Mouse (Mus musculus): ENCODE data around the gene Cacnb1. TPM values are rescaled to one million over a fixed set of nuclear protein-coding genes. Genes with fewer than 3 reads are reported as not detected.
A peak's percentile ranks its signal among the peaks of the same experiment; 100 is the strongest.

Cacnb1 gene
- total RNA-seq, 2 experiments from 2014 or later: 11.7 to 29.3 TPM

DNA sequence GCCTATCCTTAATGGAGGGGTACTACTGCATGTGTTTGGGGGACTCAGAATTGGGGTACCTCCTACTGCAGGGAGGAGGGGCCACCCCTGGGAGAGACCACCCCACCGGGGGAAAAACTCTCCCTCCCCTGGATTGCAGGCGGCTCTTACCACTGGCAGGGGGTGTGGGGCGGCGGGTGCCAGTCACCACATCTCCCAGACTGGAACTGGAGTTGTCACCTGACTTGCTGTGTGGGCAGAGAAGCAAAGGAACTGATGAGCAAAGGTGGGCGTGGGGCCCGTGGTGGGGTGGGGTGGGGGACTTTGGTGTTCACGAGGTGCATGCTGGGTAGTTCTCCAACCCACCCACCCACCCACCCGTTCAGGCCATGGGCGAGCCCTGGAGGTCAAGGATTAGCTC, 11.1 kb downstream of the Cacnb1 start:
- DNase-seq: no peak

DNA sequence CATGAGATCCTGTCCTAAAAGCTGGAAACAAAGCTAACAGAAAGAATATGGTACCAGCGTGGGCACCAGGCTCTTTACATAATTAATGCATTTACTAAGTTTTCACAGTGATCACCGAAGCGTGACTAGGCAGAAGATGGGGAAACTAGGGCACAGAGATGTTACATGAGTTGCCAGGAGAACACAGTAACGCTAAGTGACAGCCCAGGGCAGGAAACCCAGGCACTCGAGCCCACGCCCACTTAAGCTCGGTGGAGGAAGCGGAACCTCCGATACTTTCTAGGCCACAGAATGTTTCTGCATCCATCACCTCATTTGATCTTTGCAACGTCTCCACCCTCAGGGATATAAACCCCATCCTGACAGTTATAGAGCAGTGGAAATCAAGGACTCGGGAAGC, 14.7 kb downstream of the Cacnb1 start:
- DNase-seq: no peak

DNA sequence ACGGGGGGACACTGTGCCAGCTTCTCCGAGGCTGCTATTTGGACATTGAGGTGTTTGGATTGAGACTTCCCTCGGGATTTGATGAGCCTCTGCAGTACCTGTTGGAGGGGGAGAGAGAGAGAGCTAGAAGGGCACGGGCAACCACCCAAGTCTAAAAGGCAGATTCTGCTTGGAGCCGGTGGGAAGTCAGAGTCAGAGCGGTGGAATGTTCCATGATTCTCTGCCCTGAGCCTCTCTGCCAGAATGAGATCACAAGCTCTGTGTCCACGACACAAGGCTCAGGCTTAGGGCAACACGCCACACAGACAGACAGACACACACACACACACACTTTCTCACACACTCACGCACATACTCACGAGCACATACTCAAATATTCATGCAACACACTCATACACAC, 17.1 kb downstream of the Cacnb1 start:
- peak; percentile 57 for DNase-seq

DNA sequence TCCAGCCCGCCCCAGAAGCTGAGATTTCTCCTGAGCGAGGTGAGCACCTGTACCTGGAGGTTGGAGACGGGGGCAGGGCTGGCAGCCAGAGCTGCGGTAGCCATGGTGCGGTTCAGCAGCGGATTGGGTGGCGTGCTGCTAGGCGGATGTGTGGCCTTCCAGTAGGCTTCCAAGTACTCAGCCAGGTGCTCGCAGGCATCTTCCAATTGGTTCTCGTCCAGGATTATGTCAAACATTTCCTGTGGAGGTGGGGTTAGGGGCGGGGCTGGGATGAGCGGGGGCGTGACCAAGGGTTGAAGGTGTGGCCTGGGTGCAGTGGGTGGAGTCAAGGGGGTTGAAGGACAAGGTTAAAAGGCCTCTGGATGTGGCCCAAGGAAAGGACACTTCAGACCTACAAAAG, 17.8 kb downstream of the Cacnb1 start:
- no peak for DNase-seq

DNA sequence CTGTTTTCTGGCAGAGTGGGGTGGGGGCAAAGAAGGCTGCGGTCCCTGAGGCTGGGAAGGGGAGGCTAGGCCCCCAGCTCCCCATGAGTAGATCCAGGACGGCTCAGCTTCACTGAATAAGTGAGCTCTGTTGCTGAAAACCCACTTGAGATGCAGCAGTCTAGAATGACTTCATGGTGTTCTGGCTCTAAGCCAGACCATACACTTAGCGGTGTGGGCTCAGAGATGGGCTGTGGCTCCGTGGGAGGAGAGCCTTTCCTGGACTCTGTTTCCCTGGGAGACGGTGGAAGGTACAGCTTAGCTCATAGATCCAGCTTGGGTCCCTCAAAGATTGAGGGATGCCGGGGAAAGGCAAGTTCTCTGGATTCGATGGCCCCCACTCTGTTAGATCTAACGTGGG, 18.7 kb downstream of the Cacnb1 start:
- DNase-seq: no peak

DNA sequence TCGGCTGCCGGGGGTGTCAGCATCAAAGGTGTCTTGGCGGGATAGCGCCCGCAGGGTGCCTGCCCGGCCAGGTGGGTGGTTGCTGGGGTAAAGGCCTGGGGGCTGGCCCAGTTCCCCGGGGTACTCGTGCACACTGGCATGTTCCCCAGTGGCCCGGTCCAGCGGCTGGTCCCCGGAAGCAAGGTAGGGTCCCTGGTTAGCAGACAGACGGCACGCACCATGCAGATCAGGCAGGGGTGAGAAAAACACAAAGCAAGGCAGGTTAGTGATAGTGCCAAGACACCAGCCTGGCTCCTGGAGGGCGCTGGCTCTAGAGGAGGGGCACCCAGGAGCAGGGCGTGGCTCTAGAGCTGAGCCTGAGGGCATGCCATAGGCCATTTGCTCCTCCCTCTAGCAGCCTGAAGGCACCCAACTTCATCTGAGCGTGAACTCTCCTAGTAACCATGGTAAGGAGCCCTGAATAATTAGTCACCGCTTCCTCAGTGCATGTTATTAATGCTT, 19.6 kb downstream of the Cacnb1 start:
- no peak for DNase-seq

DNA sequence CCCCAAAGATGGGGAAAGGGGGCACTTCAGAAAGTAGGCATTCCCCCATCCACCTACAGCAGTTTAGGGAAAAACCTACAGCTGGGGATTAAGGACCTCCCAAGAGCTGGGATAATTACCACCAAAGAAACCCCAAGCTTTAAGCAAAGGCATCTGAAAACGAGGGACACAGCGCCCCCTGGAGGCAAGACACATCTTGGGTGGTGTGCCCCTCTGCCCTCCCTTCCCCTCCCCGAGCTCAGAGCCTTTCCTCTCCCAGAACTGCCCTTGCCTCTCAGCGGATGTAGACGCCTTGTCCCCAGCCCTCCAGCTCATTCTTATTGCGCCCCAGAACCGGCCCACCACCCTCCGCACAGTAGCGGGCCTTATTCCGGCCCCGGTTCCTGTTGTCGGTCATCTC, 20.2 kb downstream of the Cacnb1 start:
- peak; percentile 86 for DNase-seq

DNA sequence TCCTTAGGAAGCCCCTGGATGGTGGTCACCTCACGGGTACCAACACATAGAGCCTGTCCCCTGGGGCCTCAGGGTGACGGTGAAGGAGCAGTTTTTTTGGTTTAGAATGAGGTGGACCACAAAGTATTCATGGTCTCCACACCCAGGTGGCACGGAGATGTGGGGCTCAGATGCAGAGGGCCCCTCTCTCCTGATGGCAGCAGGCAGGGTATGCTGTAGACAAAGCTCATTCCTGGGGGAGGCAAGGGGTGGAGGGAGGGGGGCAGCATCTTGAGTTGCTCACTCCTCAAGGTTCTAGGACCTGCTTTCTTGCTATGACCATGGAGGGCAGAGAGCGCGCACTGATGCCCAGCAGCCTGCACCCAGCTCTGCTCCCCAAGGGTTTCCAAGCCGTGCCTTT, 20.8 kb downstream of the Cacnb1 start:
- no peak for DNase-seq

DNA sequence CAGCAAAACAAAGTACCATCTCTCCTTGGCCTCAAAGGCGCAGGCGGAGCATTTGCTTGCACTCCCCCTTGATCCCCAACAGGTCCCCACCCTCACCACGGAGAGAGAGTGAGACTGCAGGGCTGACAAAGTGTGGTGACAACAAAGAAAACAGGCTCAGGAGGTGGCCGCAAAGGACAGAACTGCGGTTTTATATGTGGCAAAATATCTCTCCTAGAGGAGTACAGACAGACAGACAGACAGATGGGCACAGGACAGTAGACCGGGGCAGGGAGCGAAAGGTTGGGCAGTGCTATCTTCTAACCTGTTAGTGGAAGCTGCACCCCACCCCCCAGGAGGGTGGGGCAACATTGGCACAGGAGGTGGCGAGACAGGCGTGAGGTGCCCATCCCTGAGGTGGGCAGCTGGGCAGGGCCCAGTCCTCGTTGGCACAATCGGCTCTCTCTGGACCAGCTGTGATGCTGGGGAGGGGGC, 21.4 kb downstream of the Cacnb1 start:
- no peak for DNase-seq

DNA sequence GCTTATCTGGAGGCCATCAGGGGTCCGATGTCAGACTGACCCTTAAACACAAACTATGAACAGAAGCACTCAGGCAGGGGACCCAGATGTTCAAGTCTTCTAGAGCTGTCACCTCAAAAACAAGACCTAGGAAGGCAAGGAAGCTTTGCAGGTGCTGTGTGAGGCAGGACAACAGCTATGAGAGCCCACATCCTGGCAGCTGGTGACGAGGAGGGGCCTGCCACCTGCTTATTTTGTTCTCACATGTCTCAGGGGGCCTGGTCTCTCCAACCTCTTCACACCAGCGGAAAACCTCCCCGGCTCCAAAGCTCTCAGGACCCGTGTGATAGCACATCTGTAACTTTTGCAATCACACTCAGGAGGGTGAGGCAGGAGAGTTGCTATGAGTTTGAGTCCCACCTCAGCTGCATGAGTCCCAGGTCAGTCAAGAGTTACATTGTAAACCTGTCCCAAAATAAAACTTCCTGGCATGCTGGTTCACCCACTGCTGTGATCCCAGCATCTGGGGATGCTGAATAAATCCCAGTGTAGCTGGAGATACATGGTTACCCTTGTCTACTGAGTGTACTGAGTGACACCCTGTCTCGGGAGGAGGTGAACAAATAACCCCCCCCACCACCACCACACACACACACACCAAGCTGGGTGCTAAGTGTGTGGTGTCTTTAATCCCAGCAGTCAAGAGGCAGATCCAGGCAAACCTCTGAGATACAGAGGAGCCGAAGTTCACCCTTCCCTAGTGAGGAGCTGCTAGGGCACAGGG, 22.3 kb downstream of the Cacnb1 start:
- DNase-seq: no peak

DNA sequence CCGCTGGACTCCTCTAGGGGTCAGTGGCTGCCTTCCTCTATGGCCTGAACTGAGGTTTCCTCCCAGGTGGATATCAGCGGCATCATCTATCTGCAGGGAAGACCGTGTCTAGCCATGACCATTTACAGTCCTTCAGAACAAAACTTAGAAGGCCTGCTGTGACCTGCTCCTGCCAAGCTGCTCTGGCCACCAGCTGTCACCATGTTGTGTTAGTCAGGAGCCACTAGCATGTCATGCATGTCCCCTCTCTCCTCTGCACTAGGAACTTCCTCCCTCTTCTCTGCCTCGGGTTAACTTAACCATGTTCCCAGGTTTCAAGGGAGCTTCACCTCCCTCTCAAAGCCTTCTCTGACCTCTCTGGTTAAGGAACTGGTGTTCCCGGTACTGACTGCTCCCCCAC, 23.1 kb downstream of the Cacnb1 start:
- no peak for DNase-seq

DNA sequence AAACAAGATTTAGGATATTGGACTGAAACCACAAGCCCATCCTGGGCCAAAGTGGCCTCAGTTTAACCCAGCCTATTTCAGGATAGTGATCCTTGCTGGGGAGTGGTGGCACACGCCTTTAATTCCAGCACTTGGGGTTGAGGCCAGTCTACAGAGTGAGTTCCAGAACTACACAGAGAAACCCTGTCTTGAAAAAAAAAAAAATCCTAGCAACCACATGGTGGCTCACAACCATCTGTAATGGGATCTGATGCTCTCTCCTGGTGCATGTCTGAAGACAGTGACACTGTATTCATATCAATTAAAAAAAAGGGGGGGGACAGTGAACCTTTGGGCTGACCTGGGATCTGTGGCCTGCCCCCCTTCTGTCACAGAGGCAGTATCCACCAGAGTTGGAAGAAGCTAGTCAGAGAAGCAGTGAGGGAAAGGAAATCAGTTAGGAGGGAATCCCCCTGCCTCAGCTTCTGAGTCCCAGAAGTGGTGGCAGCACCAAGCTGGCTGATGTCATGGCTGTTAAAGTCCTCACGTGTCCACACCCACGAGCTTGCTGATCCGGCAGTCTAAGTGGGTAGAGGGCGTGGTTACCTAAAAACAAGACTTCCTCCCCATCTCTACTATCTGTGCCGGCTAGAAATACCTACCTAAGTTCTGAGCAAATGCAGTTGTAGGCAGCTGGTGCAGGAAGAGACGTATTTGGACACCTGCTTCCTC, 23.8 kb downstream of the Cacnb1 start:
- DNase-seq: no peak

DNA sequence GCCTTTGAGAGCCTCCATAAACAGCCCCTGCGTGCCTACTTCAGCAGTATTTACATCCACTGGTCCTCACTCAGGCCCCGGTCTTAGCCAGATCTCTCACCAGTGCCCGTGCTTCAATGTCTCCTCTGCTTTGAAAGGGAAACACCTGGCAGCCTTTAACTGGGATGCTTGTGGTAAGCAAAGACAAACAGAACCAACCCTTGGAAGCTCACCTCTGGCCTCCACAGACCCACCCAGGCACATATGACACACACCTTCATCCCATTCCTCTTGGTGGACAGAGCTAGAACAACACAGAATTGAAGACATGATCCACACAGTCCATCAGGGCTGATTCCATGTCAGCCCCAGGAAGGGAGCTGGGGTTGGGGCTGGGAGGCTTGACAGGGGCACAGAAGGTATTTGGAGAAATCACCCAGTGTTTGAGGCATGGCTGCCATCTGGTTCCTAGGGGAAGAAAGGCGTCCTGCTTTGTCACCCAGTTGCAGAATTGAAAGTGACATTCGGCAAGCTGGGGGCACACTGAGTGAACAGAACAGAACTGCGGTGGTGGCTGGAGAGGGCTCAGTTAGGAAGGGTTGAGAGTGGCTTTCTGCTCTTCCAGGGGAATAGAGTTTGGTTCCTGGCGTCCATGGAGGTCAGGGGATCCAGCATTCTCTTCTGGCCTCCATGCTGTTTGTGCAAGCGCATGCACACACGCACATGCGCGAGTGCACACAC, 24.6 kb downstream of the Cacnb1 start:
- DNase-seq: no peak

DNA sequence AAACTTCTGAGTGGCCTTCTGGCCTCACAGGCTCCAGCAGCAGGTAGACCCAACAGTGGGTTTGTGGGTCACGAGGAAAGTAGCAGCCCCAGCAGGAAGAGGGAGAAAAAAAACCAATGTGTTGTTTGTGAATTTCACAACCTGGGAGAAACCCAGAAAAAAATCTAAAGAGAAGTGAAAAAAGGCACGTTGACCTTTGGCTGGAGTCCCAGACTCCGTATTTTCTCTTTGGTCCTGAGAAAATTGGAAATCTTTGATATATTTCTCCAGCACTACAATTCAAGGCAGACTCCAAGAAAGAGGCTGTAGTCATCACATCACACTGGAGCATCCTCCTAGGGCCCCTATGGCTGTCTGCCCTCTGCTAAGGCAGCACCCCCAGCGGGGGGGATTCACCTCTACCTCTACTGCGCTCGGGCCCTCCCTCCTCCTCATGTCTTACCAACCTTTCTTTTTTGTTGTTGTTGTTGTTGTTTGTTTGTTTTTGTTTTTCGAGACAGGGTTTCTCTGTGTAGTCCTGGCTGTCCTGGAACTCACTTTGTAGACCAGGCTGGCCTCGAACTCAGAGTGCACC, 25.4 kb downstream of the Cacnb1 start:
- DNase-seq: no peak

DNA sequence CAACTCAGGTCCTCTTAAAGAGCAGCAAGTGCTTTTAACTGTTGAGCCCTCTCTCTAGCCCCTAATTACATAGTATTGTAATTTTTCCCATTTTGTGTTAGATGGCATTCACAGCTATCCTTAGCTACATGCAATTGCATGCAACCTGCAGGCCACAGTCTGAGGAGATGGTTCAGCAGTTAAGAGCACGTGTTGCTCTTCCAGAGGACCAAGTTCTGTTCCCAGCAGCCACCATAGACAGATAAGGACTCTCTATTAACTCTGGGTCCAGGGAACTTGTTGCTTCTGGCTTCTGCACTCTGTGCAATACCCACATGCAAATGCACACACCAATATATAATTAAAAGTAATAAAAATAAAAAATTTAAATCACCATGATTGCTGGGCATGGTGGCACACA, 26.1 kb downstream of the Cacnb1 start:
- DNase-seq: no peak

DNA sequence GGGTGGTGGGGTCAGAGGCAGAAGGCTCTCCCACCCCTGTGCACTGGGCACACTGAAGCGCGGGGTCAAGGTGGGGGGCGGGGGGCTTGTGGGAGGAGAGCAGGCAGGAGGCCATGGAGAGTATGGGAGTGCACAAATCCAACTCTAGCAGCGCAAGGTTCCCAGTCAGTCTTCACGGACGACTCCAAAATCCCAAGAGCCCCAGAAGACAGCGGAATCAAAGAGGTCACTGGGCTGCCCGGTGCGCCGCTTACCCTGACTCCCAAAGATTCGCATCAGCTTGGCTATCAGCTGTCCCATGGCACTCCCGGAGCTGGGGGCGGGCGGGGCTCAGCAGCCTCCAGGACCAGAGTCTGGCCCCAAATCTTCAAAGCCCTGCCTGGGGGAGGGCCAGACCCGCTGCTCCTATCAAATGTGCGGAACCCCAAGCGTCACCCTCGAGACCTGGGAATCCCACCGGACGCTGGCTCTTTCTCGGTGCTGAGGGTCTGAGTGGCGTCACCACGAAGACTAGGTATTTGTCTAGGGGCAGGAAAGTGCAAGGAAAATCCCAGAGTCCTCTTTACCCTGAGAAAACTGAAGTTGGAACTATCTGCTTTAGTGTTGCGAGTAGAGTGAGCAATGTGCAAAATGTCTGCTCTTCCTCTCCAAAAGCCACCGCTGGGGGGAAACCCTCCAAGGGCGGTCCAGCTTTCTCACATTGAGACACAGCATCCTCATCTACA, 27.1 kb downstream of the Cacnb1 start, which contains the start of gene Arl5c:
TSS of gene Arl5c (minus strand) at position 618 of the 725 bp plus-strand sequence.
- DNase-seq: peak; percentile 56

DNA sequence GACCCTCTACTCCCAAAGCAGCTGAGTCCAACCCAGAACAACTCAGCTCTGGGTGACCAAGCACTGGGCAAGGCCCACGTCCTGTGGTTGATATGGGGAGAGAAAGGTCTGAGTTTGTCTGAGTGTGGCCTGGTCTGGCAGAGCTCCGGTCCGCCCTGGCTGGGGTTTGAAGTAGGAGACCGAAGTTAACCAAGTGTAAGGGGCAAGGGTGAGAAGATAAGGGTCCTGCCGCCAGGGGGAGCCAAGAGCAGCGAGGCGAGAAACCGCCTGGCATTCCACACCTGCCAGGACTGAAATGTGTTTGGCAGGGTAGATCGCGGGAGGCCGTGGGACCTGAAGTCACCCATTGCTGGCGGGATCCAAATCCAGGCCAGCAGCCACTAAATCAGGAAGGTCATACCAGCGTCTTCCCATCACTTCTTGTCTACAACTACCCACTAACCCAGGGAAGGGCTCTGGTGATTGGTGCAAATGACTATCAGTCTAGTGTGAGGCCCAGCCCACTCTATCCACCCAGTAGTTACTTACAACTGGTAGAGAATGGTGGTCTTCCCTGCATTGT, 28.2 kb downstream of the Cacnb1 start:
- peak; percentile 89 for DNase-seq

DNA sequence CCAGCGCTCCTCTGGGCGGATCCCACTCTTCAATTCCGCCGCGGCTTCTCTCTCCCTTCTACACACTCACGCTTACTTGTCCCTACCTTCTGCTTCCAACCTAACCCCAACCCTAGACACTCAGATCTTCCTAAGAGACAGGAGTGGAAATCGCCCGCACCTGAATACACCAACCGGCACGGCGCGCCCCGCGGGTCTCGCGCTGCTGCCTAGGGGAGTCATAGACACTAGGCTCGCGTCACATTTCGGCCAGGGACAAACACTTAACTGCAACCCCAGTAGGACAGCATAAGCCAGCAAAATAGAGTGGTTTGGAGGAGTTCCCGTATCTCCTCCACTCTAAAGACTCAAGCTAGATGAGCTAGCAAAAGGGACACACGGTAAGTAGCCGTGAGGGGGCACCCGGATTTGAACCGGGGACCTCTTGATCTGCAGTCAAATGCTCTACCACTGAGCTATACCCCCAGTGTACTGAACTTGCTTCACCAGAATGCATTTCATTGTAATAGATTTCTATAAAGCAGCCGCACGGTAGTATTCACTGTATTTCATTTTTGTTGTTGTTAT, 34.2 kb downstream of the Cacnb1 start:
- DNase-seq: peak; percentile 92

DNA sequence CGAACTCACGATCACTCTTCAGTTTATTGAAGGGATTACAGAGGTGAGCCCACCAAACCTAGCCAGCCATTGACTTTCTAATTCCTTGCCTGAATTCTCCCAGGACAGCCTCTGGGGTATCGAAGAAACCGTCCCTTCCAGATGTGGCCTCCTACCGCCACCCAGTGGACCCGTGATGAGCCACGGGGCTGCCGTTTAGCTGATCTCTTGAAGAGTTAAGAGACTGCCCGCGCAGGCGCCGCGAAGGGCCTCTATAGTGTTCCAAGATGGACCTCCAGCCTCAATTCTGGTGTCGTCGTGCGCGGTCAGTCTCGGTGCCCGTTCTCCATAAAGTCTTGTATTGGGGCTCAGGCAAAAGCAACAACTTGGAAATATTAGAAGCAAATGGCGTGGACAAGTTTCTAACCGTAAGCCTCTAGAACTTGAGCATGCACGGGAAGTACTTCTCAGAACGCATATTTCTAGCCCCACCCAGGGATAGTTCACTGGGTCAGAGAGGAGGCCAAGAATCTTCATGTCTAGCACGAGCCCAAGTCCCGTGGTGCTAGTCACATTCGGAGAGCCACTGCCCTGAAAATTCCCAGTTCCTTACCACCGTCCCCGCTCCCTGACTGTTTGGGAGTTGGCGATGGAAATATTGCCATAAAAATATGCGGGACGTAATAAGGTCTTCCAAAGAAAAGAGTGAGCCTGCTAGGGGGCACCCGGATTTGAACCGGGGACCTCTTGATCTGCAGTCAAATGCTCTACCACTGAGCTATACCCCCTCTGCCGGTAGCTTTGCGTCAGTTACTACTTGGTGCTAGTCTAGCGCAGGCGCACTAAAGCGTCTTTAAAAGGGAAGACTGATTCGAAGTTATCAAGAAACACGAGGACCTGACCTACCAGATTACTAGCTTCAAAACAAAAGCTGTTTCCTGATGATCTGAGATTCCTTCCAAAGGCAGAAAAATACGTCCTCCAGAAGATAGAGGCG, 35.0 kb downstream of the Cacnb1 start:
- peak; percentile 96 for DNase-seq
